Mouse (Mus musculus): Measurements from ENCODE around the gene Cks2.

- TF ChIP-seq CTCF (IDR thresholded peaks at IDR 0.05): no peak
- TF ChIP-seq EP300 (IDR thresholded peaks at IDR 0.05): no peak
These were observed 3.2 kb downstream of the Cks2 start for GRCm38 (mm10) chr13:51648237-51648636.
